Mouse (Mus musculus): Measurements from ENCODE around the gene Pkdcc.

Pkdcc gene

GRCm38 (mm10) chr17:83211196-83211595, 3.9 kb upstream of the Pkdcc start:
- in situ Hi-C loops (cut with MboI; ENCODE audit: unreplicated experiment in 2 of 2), result no loop called here

GRCm38 (mm10) chr17:83212422-83212821, 2.7 kb upstream of the Pkdcc start:
- in situ Hi-C loops (cut with MboI; ENCODE audit: unreplicated experiment in 2 of 2), result no loop called here

GRCm38 (mm10) chr17:83213228-83213915, 1.7 kb upstream of the Pkdcc start:
- in situ Hi-C loops (cut with MboI; ENCODE audit: unreplicated experiment in 2 of 2), result no loop called here

GRCm38 (mm10) chr17:83214161-83214592, 915 bp upstream of the Pkdcc start:
- in situ Hi-C loops (cut with MboI; ENCODE audit: unreplicated experiment in 2 of 2), result no loop called here

- in situ Hi-C loops (cut with MboI; ENCODE audit: unreplicated experiment in 2 of 2), result no loop called here
Observed at GRCm38 (mm10) chr17:83215529-83216244, 595 bp downstream of the Pkdcc start.

- in situ Hi-C loops (cut with MboI; ENCODE audit: unreplicated experiment in 2 of 2), result no loop called here
Observed at GRCm38 (mm10) chr17:83216251-83216919, 1.3 kb downstream of the Pkdcc start.

GRCm38 (mm10) chr17:83218189-83218588, 3.1 kb downstream of the Pkdcc start:
- in situ Hi-C loops (cut with MboI; ENCODE audit: unreplicated experiment in 2 of 2), result no loop called here

- in situ Hi-C loops (cut with MboI; ENCODE audit: unreplicated experiment in 2 of 2), result no loop called here
Observed at GRCm38 (mm10) chr17:83218722-83219121, 3.6 kb downstream of the Pkdcc start.

GRCm38 (mm10) chr17:83219351-83220287, 4.5 kb downstream of the Pkdcc start:
- in situ Hi-C loops (cut with MboI; ENCODE audit: unreplicated experiment in 2 of 2), result no loop called here

GRCm38 (mm10) chr17:83220954-83221538, 6.0 kb downstream of the Pkdcc start:
- in situ Hi-C loops (cut with MboI; ENCODE audit: unreplicated experiment in 2 of 2), result no loop called here

GRCm38 (mm10) chr17:83221611-83222500, 6.8 kb downstream of the Pkdcc start:
- in situ Hi-C loops (cut with MboI; ENCODE audit: unreplicated experiment in 2 of 2), result no loop called here

GRCm38 (mm10) chr17:83222705-83223104, 7.6 kb downstream of the Pkdcc start:
- in situ Hi-C loops (cut with MboI; ENCODE audit: unreplicated experiment in 2 of 2), result no loop called here

- in situ Hi-C loops (cut with MboI; ENCODE audit: unreplicated experiment in 2 of 2), result no loop called here
Observed at GRCm38 (mm10) chr17:83224451-83224971, 9.4 kb downstream of the Pkdcc start.

GRCm38 (mm10) chr17:83226395-83226986, 11.4 kb downstream of the Pkdcc start:
- in situ Hi-C loops (cut with MboI; ENCODE audit: unreplicated experiment in 2 of 2), result no loop called here

GRCm38 (mm10) chr17:83231357-83231756, 16.3 kb downstream of the Pkdcc start:
- in situ Hi-C loops (cut with MboI; ENCODE audit: unreplicated experiment in 2 of 2), result no loop called here

GRCm38 (mm10) chr17:83235227-83235626, 20.1 kb downstream of the Pkdcc start:
- in situ Hi-C loops (cut with MboI; ENCODE audit: unreplicated experiment in 2 of 2), result no loop called here

- in situ Hi-C loops (cut with MboI; ENCODE audit: unreplicated experiment in 2 of 2), result no loop called here
Observed at GRCm38 (mm10) chr17:83236202-83236601, 21.1 kb downstream of the Pkdcc start.
